Mouse (Mus musculus) fibroblast of lung, adult 2 months (primary cell): ENCODE measurements around the gene Ppp1r35.

Experiments used
- DNase-seq: peaks from one replicate; pipeline ENCODE4 v3.0.0-alpha.2; 2011; ENCODE audit warnings: low read depth

Gene Ppp1r35

GRCm38 (mm10) chr5:137782776-137783522 is 4.3 kb downstream of the Ppp1r35 start:
- DNase-seq: no peak

- no peak for DNase-seq
Observed at GRCm38 (mm10) chr5:137783901-137784540, 5.4 kb downstream of the Ppp1r35 start.

GRCm38 (mm10) chr5:137784546-137784945 is 5.9 kb downstream of the Ppp1r35 start:
- DNase-seq: no peak

GRCm38 (mm10) chr5:137785164-137786031 is 6.7 kb downstream of the Ppp1r35 start:
- DNase-seq: no peak

- peak; percentile 100 for DNase-seq
Observed at GRCm38 (mm10) chr5:137786109-137786942, 7.7 kb downstream of the Ppp1r35 start.

- peak; percentile 90 for DNase-seq
Observed at GRCm38 (mm10) chr5:137787151-137787928, 8.7 kb downstream of the Ppp1r35 start, which contains the start of the genes Mepce and Zcwpw1. Mepce (minus strand) TSS chr5:137787655. Zcwpw1 (plus strand) TSS chr5:137787798.

- DNase-seq: no peak
Observed at GRCm38 (mm10) chr5:137788171-137788570, 9.5 kb downstream of the Ppp1r35 start.

- DNase-seq: no peak
Observed at GRCm38 (mm10) chr5:137788946-137789531, 10.4 kb downstream of the Ppp1r35 start.

- no peak for DNase-seq
Observed at GRCm38 (mm10) chr5:137791553-137791952, 12.9 kb downstream of the Ppp1r35 start.

- no peak for DNase-seq
Observed at GRCm38 (mm10) chr5:137796606-137797005, 18.0 kb downstream of the Ppp1r35 start.

GRCm38 (mm10) chr5:137800917-137801316 is 22.3 kb downstream of the Ppp1r35 start:
- no peak for DNase-seq

- DNase-seq: no peak
Observed at GRCm38 (mm10) chr5:137806158-137806557, 27.5 kb downstream of the Ppp1r35 start.

GRCm38 (mm10) chr5:137808316-137808715 is 29.7 kb downstream of the Ppp1r35 start:
- DNase-seq: no peak

GRCm38 (mm10) chr5:137817466-137818222 is 39.0 kb downstream of the Ppp1r35 start:
- no peak for DNase-seq

- no peak for DNase-seq
Observed at GRCm38 (mm10) chr5:137822126-137822525, 43.5 kb downstream of the Ppp1r35 start.

- DNase-seq: no peak
Observed at GRCm38 (mm10) chr5:137822602-137823001, 44.0 kb downstream of the Ppp1r35 start.

- DNase-seq: no peak
Observed at GRCm38 (mm10) chr5:137823455-137824045, 44.9 kb downstream of the Ppp1r35 start.

- no peak for DNase-seq
Observed at GRCm38 (mm10) chr5:137825030-137825429, 46.4 kb downstream of the Ppp1r35 start.

GRCm38 (mm10) chr5:137825971-137826370 is 47.3 kb downstream of the Ppp1r35 start:
- DNase-seq: no peak
